Mouse (Mus musculus): Measurements from ENCODE around the gene Satb2. TPM values are rescaled to one million over a fixed set of nuclear protein-coding genes. Genes with fewer than 3 reads are reported as not detected.

Satb2 gene
- total and polyA plus RNA-seq, 3 experiments: not detected

DNA sequence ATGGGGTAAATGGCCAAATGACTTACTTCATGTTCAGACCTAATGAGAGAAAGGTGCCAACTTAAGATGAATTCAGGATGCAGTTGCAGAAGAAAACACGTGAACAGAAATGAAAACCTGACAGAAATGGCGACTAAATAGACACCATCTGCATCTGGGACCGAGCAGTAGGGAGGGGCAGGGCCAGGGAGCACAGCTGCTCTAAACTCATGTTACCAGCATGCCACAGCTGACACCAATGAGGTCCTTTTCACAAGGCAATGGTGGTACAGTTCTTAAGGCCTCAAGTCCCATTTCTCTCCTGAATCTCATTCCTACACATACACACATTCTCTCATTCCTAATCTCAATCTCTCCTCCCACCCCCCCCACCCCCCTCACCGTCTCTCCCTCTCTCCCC, 115.7 kb downstream of the Satb2 start:
- Histone ChIP-seq H3K4me1 (ENCODE audit: control insufficient read depth in 1 of 2, insufficient read depth in 2 of 2, low read length in 2 of 2) (no peaks in the 10 kb centered on the region), H3K79me2 (ENCODE audit: control insufficient read depth, insufficient read depth, low read length, poor library complexity) (no peaks in the 10 kb centered on the region), H3K9me3 (replicated peaks; ENCODE audit: insufficient read depth, low read length) (no peaks in the 10 kb centered on the region), H3K27me3 (ENCODE audit: control insufficient read depth in 1 of 2, insufficient read depth in 2 of 2, low read length in 2 of 2) (no peaks in the 10 kb centered on the region), H3K27ac (ENCODE audit: control insufficient read depth, low read depth, low read length) (no peak overlapping the region), H3K4me3 (ENCODE audit: control insufficient read depth in 1 of 2, insufficient read depth in 1 of 2, low read depth in 2 of 2, low read length in 2 of 2) (no peak overlapping the region), H3K9ac (ENCODE audit: control insufficient read depth, low read depth, low read length, poor library complexity, severe bottlenecking) (no peak overlapping the region), H3K36me3 (ENCODE audit: control insufficient read depth in 1 of 2, insufficient read depth in 2 of 2, low read length in 2 of 2) (no peaks in the 10 kb centered on the region)
- no peak for TF ChIP-seq UBTF (IDR thresholded peaks at IDR 0.05; ENCODE audit: borderline replicate concordance, insufficient read depth, low read depth, low read length)
- TF ChIP-seq GABPA (IDR thresholded peaks at IDR 0.05; ENCODE audit: low read depth, low read length): no peak
- no peak for TF ChIP-seq MAFK (IDR thresholded peaks at IDR 0.05; ENCODE audit: borderline replicate concordance, low read depth, low read length)
- TF ChIP-seq MEF2A (IDR thresholded peaks at IDR 0.05; ENCODE audit: extremely low read depth, insufficient replicate concordance, low read depth, low read length, poor library complexity, severe bottlenecking): no peak
- TF ChIP-seq USF1 (IDR thresholded peaks at IDR 0.05; ENCODE audit: low read depth, low read length): no peak
- TF ChIP-seq SMC3 (IDR thresholded peaks at IDR 0.05; ENCODE audit: low read depth, low read length): no peak
- TF ChIP-seq MYB (IDR thresholded peaks at IDR 0.05; ENCODE audit: low read depth, low read length): no peak
- TF ChIP-seq E2F4 (IDR thresholded peaks at IDR 0.05; ENCODE audit: borderline replicate concordance, low read depth, low read length): no peak
- TF ChIP-seq TCF12 (IDR thresholded peaks at IDR 0.05; ENCODE audit: low read depth, low read length): no peak
- TF ChIP-seq BHLHE40 (IDR thresholded peaks at IDR 0.05; ENCODE audit: borderline replicate concordance, low read depth, low read length): no peak
- no peak for TF ChIP-seq SIN3A (IDR thresholded peaks at IDR 0.05; ENCODE audit: low read length)
- TF ChIP-seq ZNF384 (IDR thresholded peaks at IDR 0.05; ENCODE audit: low read depth, low read length): no peak
- TF ChIP-seq CHD1 (IDR thresholded peaks at IDR 0.05; ENCODE audit: low read depth, low read length): no peak
- no peak for DNase-seq (ENCODE audit: low read depth, low spot score)

DNA sequence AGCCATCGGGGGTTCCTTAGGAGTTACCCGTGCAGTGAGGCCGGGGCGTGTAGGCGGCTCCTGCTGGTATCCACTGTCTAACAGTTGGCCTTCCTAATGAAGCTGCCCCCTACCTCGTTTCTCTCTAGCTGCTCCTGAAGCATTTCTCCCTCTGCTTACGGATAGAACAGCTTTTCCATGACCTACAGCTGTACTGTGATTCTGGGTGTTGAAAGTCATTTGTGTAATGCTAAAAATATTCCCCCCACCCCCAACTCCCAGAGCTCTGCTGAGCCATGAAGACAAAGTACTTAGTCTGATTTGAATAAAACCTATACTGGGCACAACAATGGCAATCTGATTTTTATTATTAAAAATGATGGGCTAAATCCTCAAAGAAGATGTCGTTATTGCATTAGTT, 121.2 kb downstream of the Satb2 start:
- TF ChIP-seq ETS1 (IDR thresholded peaks at IDR 0.05; ENCODE audit: low read depth, low read length) (no peak), HCFC1 (IDR thresholded peaks at IDR 0.05; ENCODE audit: low read depth, low read length) (no peak), MXI1 (IDR thresholded peaks at IDR 0.05; ENCODE audit: low read depth, low read length) (no peak), MYB (IDR thresholded peaks at IDR 0.05; ENCODE audit: low read depth, low read length) (no peak)
- Histone ChIP-seq H3K27ac (ENCODE audit: control insufficient read depth, low read depth, low read length) (no peak overlapping the region), H3K9me3 (replicated peaks; ENCODE audit: insufficient read depth, low read length) (no peaks in the 10 kb centered on the region), H3K79me2 (ENCODE audit: control insufficient read depth, insufficient read depth, low read length, poor library complexity) (no peaks in the 10 kb centered on the region), H3K4me1 (ENCODE audit: control insufficient read depth in 1 of 2, insufficient read depth in 2 of 2, low read length in 2 of 2) (no peaks in the 10 kb centered on the region), H3K4me3 (ENCODE audit: control insufficient read depth in 1 of 2, insufficient read depth in 1 of 2, low read depth in 2 of 2, low read length in 2 of 2) (no peak overlapping the region), H3K9ac (ENCODE audit: control insufficient read depth, low read depth, low read length, poor library complexity, severe bottlenecking) (no peak overlapping the region), H3K36me3 (ENCODE audit: control insufficient read depth in 1 of 2, insufficient read depth in 2 of 2, low read length in 2 of 2) (no peaks in the 10 kb centered on the region), H3K27me3 (ENCODE audit: control insufficient read depth in 1 of 2, insufficient read depth in 2 of 2, low read length in 2 of 2) (no peaks in the 10 kb centered on the region)
- no peak for DNase-seq (ENCODE audit: low read depth, low spot score)

All from MEL (cell line).